Mouse (Mus musculus): Measurements from ENCODE around the gene Nabp1. TPM values are rescaled to one million over a fixed set of nuclear protein-coding genes. Genes with fewer than 3 reads are reported as not detected.

Nabp1 gene
- total RNA-seq (2021) = 10 to 100 TPM; 13.6 to 14.6 TPM
- long read RNA-seq, experiment 1, partial matches to known transcripts = 0 of 6 reads
- long read RNA-seq, experiment 1, other reads (novel, unspliced or antisense) = 3 of 6 reads
- long read RNA-seq, experiment 2, full-length matches to known transcripts = 8 of 8 reads
- long read RNA-seq, experiment 2, partial matches to known transcripts = 0 of 8 reads
- long read RNA-seq, experiment 2, other reads (novel, unspliced or antisense) = 0 of 8 reads

GRCm38 (mm10) chr1:51478262-51479026, at the start of gene Nabp1:
Nabp1 (minus strand) TSS chr1:51478425.
- intact Hi-C loops (cut with DNase I) = loop anchor here (10.0 kb wide), 1 partner anchor 514 kb away; no protein-coding TSS in a partner anchor
- peak; percentile 33 for TF ChIP-seq CTCF (IDR thresholded peaks at IDR 0.05)
- peak; percentile 99 for DNase-seq (ENCODE audit: extremely low spot score in 1 of 2, low spot score in 2 of 2)
- Histone ChIP-seq H3K4me3 (peak within 1 kb of the TSS; percentile 87), H3K27ac (peak within 1 kb of the TSS; percentile 96)

- no peak for TF ChIP-seq CTCF (IDR thresholded peaks at IDR 0.05)
- intact Hi-C loops (cut with DNase I) = no loop called here
- no peak overlapping the region for H3K27ac ChIP-seq
- DNase-seq (ENCODE audit: extremely low spot score in 1 of 2, low spot score in 2 of 2) = no peak
- no peak overlapping the region for H3K4me3 ChIP-seq
These were observed 47.5 kb upstream of the Nabp1 start for GRCm38 (mm10) chr1:51525563-51526265.

DNA sequence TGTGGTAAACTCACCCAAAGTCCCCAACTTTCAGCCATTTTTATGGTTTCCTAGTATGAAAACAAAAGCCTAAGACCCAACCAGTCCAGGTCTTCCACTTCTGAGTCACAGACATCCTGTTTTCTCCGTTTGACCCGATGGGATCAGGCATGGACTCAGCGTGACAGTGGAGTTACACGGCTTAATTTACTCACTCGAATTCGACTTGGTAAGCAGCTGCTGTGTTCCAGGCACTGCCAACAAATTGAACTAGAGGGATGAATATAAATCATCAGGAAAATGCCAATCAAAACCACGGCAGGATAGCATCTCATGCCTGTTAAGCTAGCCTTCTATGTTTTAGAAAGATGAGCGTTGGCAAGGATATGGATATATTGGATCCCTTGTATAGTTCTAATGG, 43.4 kb upstream of the Nabp1 start:
- DNase-seq (ENCODE audit: extremely low spot score in 1 of 2, low spot score in 2 of 2) = no peak
- Histone ChIP-seq H3K4me3 (no peak overlapping the region), H3K27ac (no peak overlapping the region)
- intact Hi-C loops (cut with DNase I) = no loop called here
- no peak for TF ChIP-seq CTCF (IDR thresholded peaks at IDR 0.05)

DNA sequence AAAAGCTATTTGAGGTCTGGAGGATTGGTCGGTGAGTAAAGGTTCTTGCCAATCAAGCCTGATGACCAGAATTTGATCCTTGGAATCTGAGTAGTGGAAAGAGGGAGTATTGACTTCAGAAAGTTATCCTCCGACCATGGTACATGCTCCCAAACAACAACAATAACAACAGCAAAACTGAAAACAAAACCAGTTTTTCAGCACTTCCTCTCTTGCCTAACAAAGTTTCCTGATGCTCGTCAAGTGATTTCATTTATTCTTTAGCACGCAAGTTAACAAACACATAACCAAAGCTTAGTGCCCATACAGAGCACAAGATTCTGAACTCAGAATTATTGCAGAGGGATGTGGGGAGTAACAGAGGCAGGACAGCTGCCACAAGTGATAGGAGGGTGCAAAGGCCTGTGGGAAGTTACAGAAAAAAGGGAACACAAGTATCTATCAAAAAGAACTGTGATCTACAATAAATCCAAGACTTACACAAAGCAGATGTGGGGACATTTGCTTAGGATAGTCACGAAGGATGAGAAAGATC, 42.1 kb upstream of the Nabp1 start:
- no peak for TF ChIP-seq CTCF (IDR thresholded peaks at IDR 0.05)
- Histone ChIP-seq H3K27ac (no peak overlapping the region), H3K4me3 (no peak overlapping the region)
- intact Hi-C loops (cut with DNase I) = no loop called here
- no peak for DNase-seq (ENCODE audit: extremely low spot score in 1 of 2, low spot score in 2 of 2)

- H3K4me3 ChIP-seq = no peak overlapping the region
- intact Hi-C loops (cut with DNase I) = no loop called here
- no peak for TF ChIP-seq CTCF (IDR thresholded peaks at IDR 0.05)
- no peak for DNase-seq (ENCODE audit: extremely low spot score in 1 of 2, low spot score in 2 of 2)
- no peak overlapping the region for H3K27ac ChIP-seq
These were observed 40.9 kb upstream of the Nabp1 start for GRCm38 (mm10) chr1:51519112-51519511.

DNA sequence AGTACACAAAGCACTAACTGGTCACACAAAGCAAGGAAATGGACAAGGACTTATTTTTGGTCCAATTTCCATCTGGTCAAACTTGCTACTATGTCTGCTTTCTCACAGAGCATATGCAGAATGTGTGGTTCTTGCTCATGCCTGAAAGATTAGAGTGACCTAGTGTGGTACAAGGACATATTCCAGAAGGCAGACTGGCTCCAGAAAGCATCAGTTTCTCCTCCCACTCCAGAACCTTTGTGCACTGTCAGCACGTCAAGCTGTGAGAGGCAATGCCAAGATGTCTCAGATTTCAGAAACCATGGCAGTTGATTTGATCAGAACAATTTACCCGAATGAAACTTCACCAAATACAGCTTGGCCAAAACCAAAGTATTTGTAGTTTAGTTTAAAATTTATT, 37.4 kb upstream of the Nabp1 start:
- H3K4me3 ChIP-seq = no peak overlapping the region
- intact Hi-C loops (cut with DNase I) = no loop called here
- TF ChIP-seq CTCF (IDR thresholded peaks at IDR 0.05) = no peak
- H3K27ac ChIP-seq = 0 out of 2 replicates have a peak overlapping the region, but pooled peaks have one; percentile 6
- DNase-seq (ENCODE audit: extremely low spot score in 1 of 2, low spot score in 2 of 2) = no peak

- no peak overlapping the region for H3K4me3 ChIP-seq
- intact Hi-C loops (cut with DNase I) = no loop called here
- no peak for TF ChIP-seq CTCF (IDR thresholded peaks at IDR 0.05)
- no peak overlapping the region for H3K27ac ChIP-seq
- DNase-seq (ENCODE audit: extremely low spot score in 1 of 2, low spot score in 2 of 2) = no peak
These were observed 36.8 kb upstream of the Nabp1 start for GRCm38 (mm10) chr1:51515041-51515440.

DNA sequence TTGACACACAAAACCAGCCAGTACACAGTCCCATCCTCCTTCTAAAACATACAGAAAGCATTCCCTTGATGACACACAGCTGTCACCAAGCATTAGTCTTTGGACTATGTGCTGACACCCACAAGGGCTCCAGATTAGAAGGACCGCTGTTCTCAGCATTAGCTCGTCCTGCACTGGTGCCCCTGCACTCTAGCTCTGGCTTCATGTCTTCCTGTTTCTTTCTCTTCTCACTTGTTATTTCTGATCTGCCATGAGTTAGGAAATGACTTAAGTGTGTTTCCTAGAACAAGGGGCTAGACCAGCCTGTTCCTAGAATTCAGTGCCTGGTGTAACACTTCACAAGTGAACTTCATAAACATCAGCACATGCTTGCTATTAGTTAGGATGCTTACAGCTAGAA, 36.2 kb upstream of the Nabp1 start:
- TF ChIP-seq CTCF (IDR thresholded peaks at IDR 0.05) = no peak
- DNase-seq (ENCODE audit: extremely low spot score in 1 of 2, low spot score in 2 of 2) = no peak
- intact Hi-C loops (cut with DNase I) = no loop called here
- 0 out of 2 replicates have a peak overlapping the region, but pooled peaks have one; percentile 15 for H3K27ac ChIP-seq
- no peak overlapping the region for H3K4me3 ChIP-seq

DNA sequence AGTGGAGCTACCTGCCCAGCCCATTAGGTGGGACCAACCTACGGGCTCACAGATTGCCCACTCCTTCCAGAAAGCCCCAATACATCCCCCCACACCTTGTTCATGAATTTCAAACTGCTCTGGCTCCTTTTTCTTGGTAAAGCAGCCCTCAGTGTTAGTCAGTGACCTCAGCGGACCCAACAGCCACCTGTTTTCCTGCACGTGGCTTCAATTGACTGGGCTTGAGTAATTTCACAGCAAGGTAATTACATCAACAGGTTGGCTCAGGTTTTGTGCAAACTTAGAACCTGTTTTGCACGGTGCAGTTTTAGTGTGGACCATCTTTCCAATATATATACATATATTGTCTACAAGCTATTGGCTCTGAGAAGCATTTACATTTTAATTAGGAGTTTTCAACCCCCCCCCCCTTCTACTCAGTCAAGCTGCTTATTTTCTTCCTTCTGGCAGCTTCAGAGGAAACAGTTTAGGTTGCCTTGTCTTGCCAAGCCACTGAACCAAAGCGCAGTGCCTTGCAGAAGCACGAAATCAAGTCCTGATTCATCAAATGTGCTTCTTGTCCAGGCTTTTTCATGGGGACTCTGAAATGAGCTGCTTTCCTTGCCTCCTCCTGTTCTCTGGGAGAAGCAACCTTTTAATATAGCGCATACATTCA, 35.0 kb upstream of the Nabp1 start:
- DNase-seq (ENCODE audit: extremely low spot score in 1 of 2, low spot score in 2 of 2) = no peak
- no peak for TF ChIP-seq CTCF (IDR thresholded peaks at IDR 0.05)
- intact Hi-C loops (cut with DNase I) = no loop called here

DNA sequence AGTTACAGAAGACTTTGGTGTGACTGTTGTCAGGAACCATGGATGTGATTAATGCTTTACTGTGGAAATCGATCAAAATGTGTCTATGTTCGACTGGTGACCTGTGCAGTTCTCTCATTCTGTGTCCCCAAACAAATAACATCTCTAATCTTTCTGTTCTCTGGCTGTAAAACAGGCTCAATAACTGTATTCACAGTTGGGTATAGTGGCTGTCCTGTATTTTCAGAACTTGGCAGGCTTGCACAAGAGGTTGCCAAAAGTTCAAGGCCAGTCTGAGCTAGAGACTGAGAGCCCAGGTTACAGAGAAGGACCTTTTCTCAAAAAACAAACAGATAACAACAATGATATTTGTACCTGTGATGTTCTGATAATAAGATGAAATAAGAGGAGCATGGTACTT, 34.1 kb upstream of the Nabp1 start:
- Histone ChIP-seq H3K4me3 (no peak overlapping the region), H3K27ac (no peak overlapping the region)
- DNase-seq (ENCODE audit: extremely low spot score in 1 of 2, low spot score in 2 of 2) = no peak
- intact Hi-C loops (cut with DNase I) = no loop called here
- TF ChIP-seq CTCF (IDR thresholded peaks at IDR 0.05) = no peak

More for the DNA sequence above, 35.0 kb upstream of the Nabp1 start:
- H3K27ac ChIP-seq = no peak overlapping the region
- H3K4me3 ChIP-seq = no peak overlapping the region

GRCm38 (mm10) chr1:51509776-51510175, 31.6 kb upstream of the Nabp1 start:
- DNase-seq (ENCODE audit: extremely low spot score in 1 of 2, low spot score in 2 of 2) = no peak
- intact Hi-C loops (cut with DNase I) = no loop called here

More at GRCm38 (mm10) chr1:51509776-51510175, 31.6 kb upstream of the Nabp1 start:
- TF ChIP-seq CTCF (IDR thresholded peaks at IDR 0.05) = no peak
- no peak overlapping the region for H3K27ac ChIP-seq
- H3K4me3 ChIP-seq = no peak overlapping the region
